Mouse (Mus musculus) kidney, postnatal 14 days (tissue): ENCODE results near the gene Tcf7l1.

ENCODE experiments used
- DNase-seq: peaks from one replicate; pipeline ENCODE4 v3.0.0; 2022; ENCODE audit warnings: mixed read lengths

The Tcf7l1 gene

DNA sequence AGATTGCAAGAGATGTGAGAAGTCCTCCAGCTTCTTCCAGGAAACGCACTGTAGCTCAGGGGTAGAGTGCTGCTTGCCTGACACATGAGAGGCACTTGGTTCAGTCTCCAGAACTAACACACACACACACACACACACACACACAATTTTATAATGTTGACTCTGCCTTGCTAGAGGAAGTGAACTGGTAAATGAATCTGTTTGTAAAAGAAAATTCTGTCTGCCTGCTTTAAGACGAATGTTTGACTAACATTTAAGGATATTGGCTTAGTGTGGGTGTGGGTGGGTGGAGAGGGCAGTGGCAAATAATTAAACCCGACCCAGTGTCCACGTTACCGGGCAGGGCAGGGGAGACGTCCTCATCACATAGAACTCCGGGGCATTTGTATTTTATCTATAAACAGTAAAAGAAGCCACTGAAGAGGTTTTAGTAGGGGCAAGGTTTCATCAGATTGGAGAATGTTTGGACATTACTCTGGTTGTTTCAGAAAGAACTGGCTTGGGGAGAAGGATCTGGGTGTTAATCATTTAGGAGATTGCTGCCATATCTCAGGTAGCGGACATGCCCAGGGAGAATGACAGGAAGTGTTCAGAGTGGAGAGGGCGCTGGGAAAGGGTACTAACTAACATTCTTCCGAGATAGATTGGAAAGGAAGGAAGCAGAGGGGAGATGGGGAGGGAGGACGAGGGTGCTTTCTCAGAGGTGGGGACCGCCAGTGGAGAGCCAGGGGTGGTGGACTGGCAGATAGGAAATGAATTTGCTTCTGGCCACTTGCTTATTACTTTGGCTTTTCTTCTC, 169.1 kb downstream of the Tcf7l1 start:
- peak; percentile 62 for DNase-seq

DNA sequence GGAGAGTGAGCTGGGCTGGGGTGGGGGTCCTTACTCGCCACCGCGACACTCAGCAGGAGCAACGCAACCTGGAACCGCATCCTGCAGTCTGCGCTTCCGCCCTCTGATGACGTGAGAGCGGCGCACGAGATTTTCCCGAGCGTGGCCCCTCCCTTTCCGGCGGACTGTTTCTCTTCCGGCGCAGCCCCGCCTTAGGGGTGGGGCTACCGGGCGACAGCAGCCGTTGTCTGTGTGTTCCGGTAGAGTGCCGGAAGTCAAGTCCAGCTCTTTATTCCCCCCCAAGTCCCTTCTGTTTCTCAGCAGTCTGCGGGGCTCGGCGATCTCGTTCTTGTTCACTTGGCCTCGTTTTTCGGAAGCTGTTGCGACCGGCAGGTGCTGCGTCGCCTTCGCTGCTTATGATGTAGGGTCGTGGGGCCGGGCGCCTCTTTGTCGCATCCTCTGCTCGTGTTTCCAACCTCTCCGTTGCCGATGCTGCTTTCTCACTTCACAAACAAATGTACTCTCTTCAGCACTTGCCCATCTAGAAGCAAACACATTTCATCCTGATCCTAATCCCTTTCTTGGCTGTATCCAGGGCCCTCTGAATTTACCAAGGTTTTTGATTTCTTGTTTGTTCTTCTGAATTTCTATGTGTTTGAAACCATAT, 172.3 kb downstream of the Tcf7l1 start, which contains the start of gene Tgoln1:
Gene Tgoln1 (minus strand): TSS at position 358 of the 646 bp plus-strand sequence.
- peak; percentile 96 for DNase-seq

DNA sequence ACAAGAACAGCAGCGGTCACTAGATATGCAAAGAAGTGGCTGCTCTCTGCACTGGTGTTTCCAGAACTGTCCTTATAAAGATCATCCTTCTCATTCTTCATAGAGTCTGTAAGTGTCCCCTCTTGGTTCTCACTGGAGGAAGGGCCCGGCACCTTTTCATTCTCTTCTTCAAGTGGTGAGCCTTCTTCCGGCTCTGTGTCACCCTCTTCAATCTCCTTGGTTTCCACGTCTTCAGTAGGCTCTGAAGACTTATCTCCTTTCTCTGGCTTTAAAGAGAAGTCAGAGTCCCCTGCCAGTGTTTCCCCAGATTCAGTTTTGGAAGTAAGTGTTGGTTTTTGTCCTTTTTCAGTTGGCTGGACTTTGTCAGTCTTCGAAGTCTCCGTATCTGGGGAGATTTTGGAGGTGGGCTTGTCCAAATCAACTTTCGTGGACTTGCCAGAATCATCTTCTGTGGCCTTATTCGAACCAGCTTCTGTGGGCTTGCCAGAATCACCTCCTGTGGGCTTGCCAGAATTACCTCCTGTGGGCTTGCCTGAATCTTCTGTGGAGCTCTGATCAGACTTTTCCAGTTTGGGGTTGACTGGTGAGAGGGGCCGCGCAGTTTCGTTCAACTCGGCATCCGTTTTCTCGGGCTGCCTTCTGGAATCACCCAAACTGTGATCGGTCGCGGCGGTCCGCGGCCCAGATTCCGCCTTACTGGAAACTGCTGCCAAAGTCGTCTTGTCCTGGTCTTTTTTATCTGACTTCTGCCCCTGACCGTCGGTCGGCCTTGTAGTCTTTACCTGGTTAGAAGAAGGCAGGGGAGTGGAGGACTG, 173.3 kb downstream of the Tcf7l1 start:
- DNase-seq, result no peak

DNA sequence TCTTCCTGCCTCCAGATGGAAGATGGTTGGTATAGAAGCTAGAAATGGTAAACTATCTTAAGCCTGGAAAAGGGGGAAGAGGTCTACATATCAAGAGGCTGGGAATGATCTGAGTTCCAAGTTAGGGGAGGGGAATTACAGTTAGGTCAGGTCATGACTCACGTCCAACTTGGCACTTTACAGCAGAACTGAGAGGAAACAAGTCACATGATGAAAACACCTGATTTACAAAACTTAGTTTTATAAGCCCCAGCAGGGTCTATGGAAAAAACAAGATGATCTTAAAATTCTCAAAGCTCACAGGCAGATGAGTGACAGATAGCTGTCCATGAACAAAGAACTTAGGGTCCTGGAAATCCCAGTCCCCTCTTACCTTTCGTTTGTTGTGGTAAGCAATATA, 173.9 kb downstream of the Tcf7l1 start:
- DNase-seq, result no peak

DNA sequence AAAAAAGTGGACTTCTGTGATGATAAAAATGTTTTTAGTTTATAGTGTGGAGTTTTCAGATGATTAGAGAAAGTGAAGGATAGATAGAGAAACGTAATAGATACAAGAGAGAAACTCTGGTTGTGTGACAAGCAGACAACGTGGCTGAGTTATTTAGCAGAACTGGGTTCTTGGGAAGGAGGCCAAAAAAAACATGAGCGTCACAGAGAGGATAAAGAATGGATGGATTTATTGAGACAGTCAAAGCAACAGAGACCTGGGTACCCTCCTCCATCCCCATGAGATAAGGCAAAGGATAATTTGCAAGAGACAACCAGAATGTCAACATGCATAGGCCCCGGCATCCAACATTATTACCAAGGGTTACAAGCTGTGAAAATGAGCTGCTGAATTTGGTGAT, 178.8 kb downstream of the Tcf7l1 start:
- DNase-seq, result no peak

- no peak for DNase-seq
These were observed 180.3 kb downstream of the Tcf7l1 start for GRCm38 (mm10) chr6:72608662-72609184.

- peak; percentile 73 for DNase-seq
These were observed 181.4 kb downstream of the Tcf7l1 start for GRCm38 (mm10) chr6:72607676-72608075.

DNA sequence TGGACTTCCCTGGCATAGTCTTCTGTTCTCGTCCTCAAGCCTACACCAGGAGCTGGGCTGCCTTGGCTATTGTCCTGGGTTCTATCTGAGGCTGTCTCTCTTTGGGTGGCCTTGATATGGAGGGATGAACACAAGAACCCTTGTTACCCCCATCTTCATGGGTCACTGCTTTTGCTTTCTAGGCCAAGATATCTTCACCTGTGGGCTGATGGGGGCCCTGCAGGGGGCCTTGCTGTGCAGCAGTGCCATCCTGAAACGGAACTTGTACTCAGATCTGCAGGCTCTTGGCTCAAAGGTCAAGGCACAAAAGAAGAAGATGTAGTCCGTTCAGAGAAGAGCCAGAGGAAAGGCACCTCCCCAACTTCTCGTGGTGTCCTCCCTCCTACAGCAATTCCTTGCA, 182.0 kb downstream of the Tcf7l1 start:
- DNase-seq, result peak; percentile 61

DNA sequence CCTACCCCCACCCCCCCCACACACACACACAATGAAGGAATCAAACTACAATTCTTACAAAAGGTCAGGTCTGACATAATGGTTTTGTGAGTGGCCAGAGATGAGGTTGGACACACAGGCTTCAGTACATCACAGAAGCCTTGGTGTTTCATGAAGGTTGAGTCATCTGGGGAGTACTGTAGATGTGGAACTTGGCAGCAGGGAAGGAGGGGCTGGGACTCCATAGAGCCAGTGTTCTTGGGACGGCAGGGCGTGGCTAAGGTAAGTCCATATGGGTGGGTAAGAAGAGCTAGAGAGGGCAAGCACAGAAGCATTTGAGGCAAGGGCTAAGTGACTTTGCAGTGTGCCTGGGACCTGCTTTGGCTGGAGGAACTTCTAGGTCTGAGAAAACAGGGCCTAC, 185.0 kb downstream of the Tcf7l1 start:
- DNase-seq, result no peak

GRCm38 (mm10) chr6:72601732-72602131, 187.3 kb downstream of the Tcf7l1 start:
- DNase-seq, result peak; percentile 89

GRCm38 (mm10) chr6:72600771-72601170, 188.3 kb downstream of the Tcf7l1 start:
- no peak for DNase-seq

DNA sequence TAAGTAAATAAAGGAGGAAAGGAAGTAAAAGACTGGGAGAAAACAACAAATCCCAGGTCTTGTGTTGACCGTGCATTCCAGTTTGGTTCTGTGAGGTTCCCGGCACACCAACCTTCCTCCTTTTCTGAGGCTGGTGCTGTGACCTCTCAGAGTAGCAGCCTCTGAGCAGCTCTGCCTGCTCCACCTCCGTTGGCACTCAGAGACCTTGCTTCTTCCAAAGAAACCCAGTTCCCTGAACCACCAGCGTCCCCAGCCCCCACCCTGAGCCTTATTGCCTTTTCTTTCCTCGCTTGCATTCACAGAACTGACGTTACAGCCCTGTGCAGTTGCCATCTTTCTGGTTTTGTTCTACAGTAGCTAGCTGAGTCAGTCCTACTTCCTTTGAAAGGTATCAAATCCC, 188.8 kb downstream of the Tcf7l1 start:
- DNase-seq, result no peak

DNA sequence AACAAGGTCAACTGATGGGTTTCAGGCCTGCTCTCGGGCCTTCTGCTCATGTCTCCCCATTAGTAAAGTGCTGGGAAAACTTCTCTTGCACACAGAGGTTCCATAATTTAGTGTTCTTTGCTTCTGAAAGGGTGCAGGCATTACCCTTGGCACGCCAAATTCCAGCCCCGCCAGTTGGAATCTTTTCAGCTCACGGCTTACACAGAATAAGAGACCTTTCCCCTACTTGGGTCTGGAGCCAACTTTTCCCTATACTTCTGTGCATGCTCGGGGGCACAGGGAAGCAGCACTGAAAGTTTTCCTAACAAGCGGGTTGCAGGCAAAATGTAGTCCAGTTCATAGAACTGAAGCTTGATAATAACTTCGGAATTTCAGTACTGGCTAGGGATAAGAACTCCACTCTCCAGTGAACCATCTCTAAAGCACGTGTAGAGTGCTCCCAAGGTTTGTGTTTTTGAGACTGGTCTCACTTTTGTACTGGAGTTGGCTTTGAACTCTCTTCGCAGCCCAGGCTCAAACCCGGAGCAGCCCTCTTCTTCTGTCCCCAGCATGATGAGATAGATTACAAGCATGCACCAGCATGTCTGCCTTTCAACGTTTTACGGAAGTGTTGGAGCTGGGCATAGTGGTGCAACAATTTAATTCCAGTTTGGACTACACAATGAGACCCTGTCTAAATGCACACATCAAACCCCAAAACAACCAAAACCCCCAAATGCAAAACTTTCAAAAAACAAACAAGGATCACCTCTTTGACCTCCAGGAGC, 190.1 kb downstream of the Tcf7l1 start:
- peak; percentile 80 for DNase-seq

DNA sequence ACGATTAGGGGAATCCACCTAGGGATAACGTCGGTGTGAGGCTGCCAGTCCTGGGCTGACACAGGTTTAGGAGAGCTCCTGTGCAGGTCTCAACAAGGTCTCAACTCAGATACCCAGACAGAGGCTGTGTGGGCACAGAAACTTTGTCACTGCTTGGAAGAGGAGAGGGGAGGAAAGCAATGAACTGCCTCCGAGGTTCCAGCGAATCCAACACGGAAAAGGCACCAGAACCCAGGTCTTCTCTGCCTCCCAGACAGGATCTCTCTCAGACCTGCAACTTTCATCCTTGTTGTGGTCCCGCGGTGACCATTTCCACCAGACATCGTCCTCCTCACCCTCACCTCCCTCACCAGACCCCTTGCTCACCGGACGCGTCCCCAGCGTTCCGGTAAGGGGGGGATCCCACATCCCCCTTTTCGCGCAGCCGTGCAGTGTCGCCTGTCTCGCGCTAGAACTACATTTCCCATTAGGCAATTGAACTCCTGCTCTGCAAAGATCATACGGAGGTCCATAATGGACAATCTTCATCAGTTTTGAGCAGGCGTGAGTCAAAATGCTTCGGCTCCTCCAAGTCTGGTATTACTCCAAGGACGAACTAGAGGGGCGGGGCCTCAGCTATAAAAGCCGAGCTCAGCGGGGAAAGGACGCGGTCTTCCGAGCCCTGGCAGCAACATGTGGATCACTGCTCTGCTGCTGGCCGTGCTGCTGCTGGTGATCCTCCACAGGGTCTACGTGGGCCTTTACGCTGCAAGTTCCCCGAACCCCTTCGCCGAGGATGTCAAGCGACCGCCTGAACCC, 190.9 kb downstream of the Tcf7l1 start, which contains the start of the genes Elmod3 and Retsat:
Gene Elmod3 (minus strand): TSS at position 458 of the 798 bp plus-strand sequence.
Gene Retsat (plus strand): TSS at position 520 of the 798 bp plus-strand sequence.
- DNase-seq, result peak; percentile 97

DNA sequence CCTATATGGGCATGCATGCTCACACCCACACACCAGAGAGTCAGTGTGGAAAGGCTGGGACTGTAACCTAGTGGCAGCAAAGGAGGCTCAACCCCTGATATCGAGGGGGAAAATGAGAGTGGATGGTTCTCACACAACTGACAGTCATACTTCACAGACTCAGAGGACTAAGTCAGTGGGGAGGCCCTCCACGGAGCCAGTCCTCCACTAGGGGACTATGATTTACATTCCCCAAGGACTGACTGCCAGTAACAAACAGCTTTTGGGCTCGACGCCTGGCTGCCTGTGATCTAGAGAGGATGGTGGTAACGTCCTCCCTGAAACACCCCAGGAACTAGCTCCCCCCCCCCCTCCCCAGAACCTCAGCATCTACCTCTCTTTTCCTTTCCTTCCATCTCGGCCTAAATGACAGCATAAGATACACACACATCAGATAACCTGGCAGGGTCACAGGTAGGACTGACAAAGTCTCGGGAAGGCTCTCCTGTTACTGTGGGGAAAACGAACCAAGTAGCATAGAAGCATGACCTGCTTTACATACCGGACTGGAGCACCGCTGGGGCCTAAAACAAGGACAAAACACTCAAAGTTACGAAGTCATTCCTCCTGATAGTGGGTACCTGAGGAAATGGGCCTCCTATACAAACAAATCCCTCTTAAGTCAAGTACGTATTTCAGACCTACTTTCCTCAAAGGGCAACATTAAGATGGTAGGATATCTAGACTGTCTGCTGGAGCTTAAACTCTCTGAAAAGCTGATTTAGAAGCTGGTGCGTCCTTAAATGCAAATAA, 191.8 kb downstream of the Tcf7l1 start:
- DNase-seq, result peak; percentile 46

DNA sequence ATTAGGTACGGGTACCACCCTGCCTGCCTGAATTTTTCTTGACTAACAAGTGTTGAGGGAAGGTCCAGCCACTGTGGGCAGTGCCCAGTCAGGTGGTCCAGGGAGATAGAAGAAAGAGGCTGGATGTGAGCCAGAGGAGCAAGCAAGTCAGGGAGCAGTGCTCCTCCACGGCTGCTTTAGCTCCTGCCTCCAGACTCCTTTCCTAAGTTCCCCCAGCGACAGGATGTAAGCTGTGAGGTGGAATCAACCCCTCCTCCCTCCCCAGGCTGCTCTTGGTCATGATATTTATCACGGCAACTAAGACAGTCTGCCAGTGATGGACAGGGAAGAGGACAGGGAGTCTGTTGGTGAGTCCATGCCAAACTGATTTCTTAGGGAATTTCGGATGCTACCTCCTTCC, 195.1 kb downstream of the Tcf7l1 start:
- no peak for DNase-seq

DNA sequence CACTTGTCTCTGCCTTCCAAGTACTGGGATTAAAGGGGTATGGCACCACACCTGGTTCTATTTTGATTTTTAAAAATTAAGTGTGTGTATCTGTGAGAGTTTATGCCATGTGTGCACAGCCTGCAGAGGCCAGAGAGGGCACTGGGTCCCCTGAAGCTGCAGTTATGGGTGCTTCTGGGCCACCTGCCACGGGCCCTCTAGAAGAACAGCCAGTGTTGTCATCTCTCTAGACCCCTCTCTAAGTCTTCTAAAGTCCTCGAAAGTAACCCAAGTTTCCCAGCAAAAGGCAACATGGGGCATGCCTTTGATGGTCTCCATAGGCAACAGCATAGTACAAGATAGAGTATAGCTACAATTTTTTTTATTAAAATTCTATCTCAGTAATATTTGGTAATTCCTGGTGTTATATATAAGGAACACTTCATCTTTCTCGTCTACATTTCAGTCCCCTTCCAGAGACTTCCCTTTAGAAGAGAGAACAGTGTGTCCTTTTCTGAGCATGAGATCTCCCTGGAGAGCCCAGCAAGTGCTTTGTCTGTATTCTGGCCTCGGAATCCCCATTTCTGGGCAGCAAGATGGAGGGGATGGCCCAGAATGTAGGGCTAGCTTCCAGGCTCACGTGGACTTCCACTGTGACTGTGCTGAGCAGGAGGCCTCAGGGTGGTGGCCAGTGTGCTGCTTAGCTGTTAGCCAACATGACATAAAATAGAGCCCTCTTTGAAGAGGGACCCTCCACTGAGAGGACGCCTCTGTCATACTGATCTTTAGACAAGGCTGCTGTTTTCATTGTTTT, 195.8 kb downstream of the Tcf7l1 start:
- DNase-seq, result no peak

DNA sequence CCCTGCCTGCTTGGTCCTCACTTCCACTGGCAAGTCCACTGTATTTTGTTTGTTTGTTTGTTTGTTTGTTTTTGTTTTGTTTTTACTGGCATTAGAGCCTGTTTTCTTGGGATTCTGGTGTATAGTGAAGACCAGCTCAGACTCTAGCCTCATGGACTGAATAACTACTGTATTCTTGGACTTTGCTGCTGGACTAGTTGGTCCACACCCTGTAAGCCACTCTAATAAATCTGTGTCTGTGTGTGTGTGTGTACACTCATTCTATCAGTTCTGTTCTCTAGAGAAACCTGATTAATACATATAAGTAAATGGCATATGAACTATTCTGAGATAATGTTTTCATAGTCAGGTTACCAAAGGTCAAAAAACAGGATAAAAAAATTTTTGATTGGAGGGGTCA, 198.9 kb downstream of the Tcf7l1 start:
- DNase-seq, result no peak

GRCm38 (mm10) chr6:72588307-72588706, 200.7 kb downstream of the Tcf7l1 start:
- no peak for DNase-seq

- no peak for DNase-seq
These were observed 202.4 kb downstream of the Tcf7l1 start for GRCm38 (mm10) chr6:72586701-72587100.
